ENCODE assay signal across 30 mouse cellular contexts in the genomic region with DNA sequence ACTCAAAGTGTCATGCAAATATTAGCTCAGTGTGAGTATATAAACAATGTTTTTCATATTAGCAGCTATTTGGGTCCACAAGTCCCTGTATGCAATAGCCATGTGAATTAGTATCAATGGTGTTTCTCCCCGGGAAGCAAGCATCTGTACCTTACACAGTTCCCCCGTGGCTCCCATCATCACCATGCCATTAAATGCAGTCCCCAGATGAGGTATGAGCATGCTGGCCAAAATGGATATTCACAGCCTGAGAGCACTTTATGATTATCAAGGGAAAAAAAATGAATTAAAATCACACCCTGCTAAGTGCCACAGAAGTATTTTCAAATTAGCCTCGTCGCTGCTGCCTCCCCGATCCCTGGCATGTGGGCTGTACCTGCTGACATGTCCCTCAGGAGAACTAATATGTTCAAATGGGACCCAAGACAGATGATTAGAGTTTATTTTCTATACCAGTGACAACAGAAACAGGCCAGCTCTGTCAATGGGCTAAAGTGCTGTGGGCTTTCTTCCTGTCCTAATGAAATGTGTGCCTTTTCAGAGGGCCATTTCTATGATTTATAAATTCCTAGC.
DNase-seq lines count a peak whose midpoint lies in the region; ATAC-seq lines count a peak whose summit lies in the region.
"Had no signal": no experiment of that assay in that cellular context is flagged by ENCODE, and none has a peak within 500 bp of the region (broad histone marks: within the 10 kb centered on the region; RNA-seq: fewer than 3 reads in every experiment).

No protein-coding gene starts in this region.

- no peak overlapping the region for H3K9ac ChIP-seq in embryonic facial prominence, embryonic 14.5 days (ENCODE audit: low read depth, low read length)
- H3K9ac ChIP-seq in neural tube, embryonic 11.5 days (ENCODE audit: low read length): no peak overlapping the region
- H3K9ac ChIP-seq in neural tube, embryonic 13.5 days: no peak overlapping the region
- H3K9ac ChIP-seq in neural tube, embryonic 15.5 days (replicated peaks): no peak overlapping the region
- H3K9ac ChIP-seq: embryonic facial prominence, embryonic 12.5 days; embryonic facial prominence, embryonic 15.5 days; forebrain, embryonic 12.5 days had no signal

- intact Hi-C loops in heart, postnatal 36 days (cut with DNase I): no loop called here

- no peak overlapping the region for H3K27ac ChIP-seq in embryonic facial prominence, embryonic 14.5 days (replicated peaks; ENCODE audit: low read depth, low read length)
- H3K27ac ChIP-seq in embryonic facial prominence, embryonic 10.5 days (replicated peaks): no peak overlapping the region
- peak overlapping the region; percentile 27; the same call in 1 of the 2 replicates for H3K27ac ChIP-seq in neural tube, embryonic 11.5 days (ENCODE audit: low read depth, low read length)
- peak overlapping the region; percentile 61; the same call in 1 of the 2 replicates for H3K27ac ChIP-seq in neural tube, embryonic 13.5 days (replicated peaks)
- no peak overlapping the region for H3K27ac ChIP-seq in neural tube, embryonic 15.5 days (replicated peaks)
- H3K27ac ChIP-seq: embryonic facial prominence, embryonic 12.5 days; embryonic facial prominence, embryonic 15.5 days; forebrain, embryonic 10.5 days; forebrain, embryonic 12.5 days had no signal

- no peaks in the 10 kb centered on the region for H3K9me3 ChIP-seq in embryonic facial prominence, embryonic 14.5 days (ENCODE audit: control insufficient read depth, low read length)
- no peaks in the 10 kb centered on the region for H3K9me3 ChIP-seq in embryonic facial prominence, embryonic 10.5 days
- no peaks in the 10 kb centered on the region for H3K9me3 ChIP-seq in neural tube, embryonic 11.5 days (ENCODE audit: control insufficient read depth, low read length)
- no peaks in the 10 kb centered on the region for H3K9me3 ChIP-seq in neural tube, embryonic 13.5 days
- H3K9me3 ChIP-seq in neural tube, embryonic 15.5 days (replicated peaks): no peaks in the 10 kb centered on the region
- H3K9me3 ChIP-seq: embryonic facial prominence, embryonic 12.5 days; embryonic facial prominence, embryonic 15.5 days; forebrain, embryonic 10.5 days; forebrain, embryonic 12.5 days had no signal

- ATAC-seq in embryonic facial prominence, embryonic 14.5 days (ENCODE audit: low read depth): peak; percentile 53; the same call in 1 of the 2 replicates
- no peak for ATAC-seq in neural tube, embryonic 11.5 days (ENCODE audit: insufficient read depth, low FRiP score, low TSS enrichment)
- ATAC-seq in neural tube, embryonic 13.5 days (ENCODE audit: low read depth): peak; percentile 71; the same call in 1 of the 2 replicates
- peak; percentile 41 for ATAC-seq in neural tube, embryonic 15.5 days (ENCODE audit: low FRiP score)
- ATAC-seq: activated CD4-positive, CD25-positive, alpha-beta regulatory T cell, adult 4 months; CD4-positive, CD25-positive, alpha-beta regulatory T cell, adult 4 months; forebrain, embryonic 14.5 days; forebrain, embryonic 16.5 days; Patski had no signal

- H3K27me3 ChIP-seq in embryonic facial prominence, embryonic 14.5 days (replicated peaks; ENCODE audit: control insufficient read depth, insufficient read depth, low read length): no peaks in the 10 kb centered on the region
- H3K27me3 ChIP-seq in embryonic facial prominence, embryonic 10.5 days (replicated peaks; ENCODE audit: low read depth, poor library complexity, severe bottlenecking): no peaks in the 10 kb centered on the region
- no peaks in the 10 kb centered on the region for H3K27me3 ChIP-seq in neural tube, embryonic 11.5 days (ENCODE audit: control insufficient read depth, insufficient read depth, low read length)
- no peaks in the 10 kb centered on the region for H3K27me3 ChIP-seq in neural tube, embryonic 13.5 days
- no peaks in the 10 kb centered on the region for H3K27me3 ChIP-seq in neural tube, embryonic 15.5 days (replicated peaks)
- H3K27me3 ChIP-seq: embryonic facial prominence, embryonic 12.5 days; embryonic facial prominence, embryonic 15.5 days; forebrain, embryonic 12.5 days; Patski had no signal

- no peak overlapping the region for H3K4me2 ChIP-seq in embryonic facial prominence, embryonic 14.5 days (ENCODE audit: low read depth, low read length)
- no peak overlapping the region for H3K4me2 ChIP-seq in neural tube, embryonic 11.5 days (ENCODE audit: low read depth)
- H3K4me2 ChIP-seq in neural tube, embryonic 13.5 days: no peak overlapping the region
- H3K4me2 ChIP-seq in neural tube, embryonic 15.5 days: no peak overlapping the region
- H3K4me2 ChIP-seq: embryonic facial prominence, embryonic 12.5 days; embryonic facial prominence, embryonic 15.5 days; forebrain, embryonic 12.5 days had no signal

- no peak overlapping the region for H3K4me3 ChIP-seq in embryonic facial prominence, embryonic 14.5 days (ENCODE audit: low read depth, low read length)
- no peak overlapping the region for H3K4me3 ChIP-seq in embryonic facial prominence, embryonic 10.5 days
- H3K4me3 ChIP-seq in neural tube, embryonic 11.5 days (ENCODE audit: low read depth, low read length): no peak overlapping the region
- H3K4me3 ChIP-seq in neural tube, embryonic 13.5 days: no peak overlapping the region
- no peak overlapping the region for H3K4me3 ChIP-seq in neural tube, embryonic 15.5 days (replicated peaks)
- H3K4me3 ChIP-seq: embryonic facial prominence, embryonic 12.5 days; embryonic facial prominence, embryonic 15.5 days; erythroblast, embryonic 14.5 days; forebrain, embryonic 10.5 days; forebrain, embryonic 12.5 days had no signal

- no peak for DNase-seq in embryonic facial prominence, embryonic 14.5 days (ENCODE audit: low spot score)
- DNase-seq in embryonic facial prominence, embryonic 10.5 days (ENCODE audit: low spot score): no peak
- DNase-seq in neural tube, embryonic 11.5 days (ENCODE audit: low spot score): no peak
- no peak for DNase-seq in neural tube, embryonic 10.5 days (ENCODE audit: extremely low spot score, low spot score)
- no peak for DNase-seq in lung, adult 18-20 months
- DNase-seq in heart, postnatal 36 days: no peak
- DNase-seq: adrenal gland, adult 8-10 months; adrenal gland, postnatal 14 days; adrenal gland, postnatal 36 days; B cell, adult 2 months; cerebellum, adult 11 months; cerebellum, adult 18-20 months; cerebellum, adult 8-10 months; cerebellum, adult 9-11 months; cerebellum, postnatal 14 days; cerebellum, postnatal 36 days; embryo, embryonic 11 days had no signal

- 66% methylated on average over 5 of the region's 5 CpGs for WGBS in embryonic facial prominence, embryonic 14.5 days
- WGBS in embryonic facial prominence, embryonic 10.5 days: 81% methylated on average over 5 of the region's 5 CpGs
- WGBS in neural tube, embryonic 11.5 days: 75% methylated on average over 5 of the region's 5 CpGs
- WGBS in neural tube, embryonic 13.5 days: 37% methylated on average over 5 of the region's 5 CpGs
- WGBS in neural tube, embryonic 15.5 days: 28% methylated on average over 5 of the region's 5 CpGs

- no peaks in the 10 kb centered on the region for H3K36me3 ChIP-seq in embryonic facial prominence, embryonic 14.5 days (ENCODE audit: control insufficient read depth, insufficient read depth, low read length)
- no peaks in the 10 kb centered on the region for H3K36me3 ChIP-seq in embryonic facial prominence, embryonic 10.5 days (replicated peaks)
- H3K36me3 ChIP-seq in neural tube, embryonic 11.5 days (ENCODE audit: control insufficient read depth, insufficient read depth, low read length): no peaks in the 10 kb centered on the region
- H3K36me3 ChIP-seq in neural tube, embryonic 13.5 days: no peaks in the 10 kb centered on the region
- H3K36me3 ChIP-seq in neural tube, embryonic 15.5 days: no peaks in the 10 kb centered on the region
- H3K36me3 ChIP-seq: embryonic facial prominence, embryonic 12.5 days; embryonic facial prominence, embryonic 15.5 days; forebrain, embryonic 10.5 days; forebrain, embryonic 12.5 days; G1E had no signal

- no peaks in the 10 kb centered on the region for H3K4me1 ChIP-seq in embryonic facial prominence, embryonic 14.5 days (ENCODE audit: control insufficient read depth, insufficient read depth, low read length)
- H3K4me1 ChIP-seq in embryonic facial prominence, embryonic 10.5 days: peaks cover 6% of the 10 kb centered on the region; the same call in 1 of the 2 replicates
- H3K4me1 ChIP-seq in neural tube, embryonic 11.5 days (ENCODE audit: control insufficient read depth, insufficient read depth, low read length): no peaks in the 10 kb centered on the region
- peaks cover 12% of the 10 kb centered on the region; the same call in 1 of the 2 replicates for H3K4me1 ChIP-seq in neural tube, embryonic 13.5 days (replicated peaks)
- peaks cover 7% of the 10 kb centered on the region; the same call in 1 of the 2 replicates for H3K4me1 ChIP-seq in neural tube, embryonic 15.5 days
- H3K4me1 ChIP-seq: embryonic facial prominence, embryonic 12.5 days; embryonic facial prominence, embryonic 15.5 days; forebrain, embryonic 12.5 days had no signal

Comparison
In these comparisons a context has a peak if more than half of its experiments do, and no peak if none do; other contexts are left out.
1. H3K27ac ChIP-seq: peak in neural tube, embryonic 11.5 days (single experiment) and neural tube, embryonic 13.5 days (single experiment); none in embryonic facial prominence, embryonic 14.5 days (single experiment), embryonic facial prominence, embryonic 10.5 days (single experiment) and neural tube, embryonic 15.5 days (single experiment).